ENCODE assay signal across 7 mouse cellular contexts in genomic region chr17:29305058-29305806, GRCm38 (mm10). TPM values are rescaled to one million over a fixed set of nuclear protein-coding genes. Genes with fewer than 3 reads are reported as not detected.
DNase-seq lines count a peak whose midpoint lies in the region; ATAC-seq and TF ChIP-seq lines count a peak whose summit lies in the region.

No protein-coding gene starts in this region.

- peaks cover 26% of the 10 kb centered on the region for H3K36me3 ChIP-seq in E14TG2a.4 (ENCODE audit: insufficient read depth, low read length)
- peaks cover 1% of the 10 kb centered on the region; the same call in 1 of the 2 replicates for H3K36me3 ChIP-seq in stomach, embryonic 16.5 days (ENCODE audit: control insufficient read depth, insufficient read depth, low read length)
- H3K36me3 ChIP-seq in midbrain, embryonic 13.5 days, result peaks cover 22% of the 10 kb centered on the region
- peaks cover 14% of the 10 kb centered on the region; the same call in 1 of the 2 replicates for H3K36me3 ChIP-seq in midbrain, embryonic 11.5 days (ENCODE audit: control insufficient read depth, insufficient read depth, low read length)

- H3K4me3 ChIP-seq in E14TG2a.4 (replicated peaks; ENCODE audit: low read length), result 0 out of 2 replicates have a peak overlapping the region, but pooled peaks have one; percentile 13
- peak overlapping the region; percentile 17 for H3K4me3 ChIP-seq in gastrocnemius, adult 2 months
- H3K4me3 ChIP-seq in stomach, embryonic 16.5 days (replicated peaks; ENCODE audit: low read length), result no peak overlapping the region
- H3K4me3 ChIP-seq in midbrain, embryonic 13.5 days (replicated peaks), result no peak overlapping the region
- no peak overlapping the region for H3K4me3 ChIP-seq in midbrain, embryonic 11.5 days (ENCODE audit: low read depth, low read length)

- H3K27ac ChIP-seq in gastrocnemius, adult 2 months, result peak overlapping the region; percentile 77
- peak overlapping the region; percentile 46 for H3K27ac ChIP-seq in stomach, embryonic 16.5 days (ENCODE audit: low read length)
- H3K27ac ChIP-seq in midbrain, embryonic 13.5 days, result no peak overlapping the region
- H3K27ac ChIP-seq in midbrain, embryonic 11.5 days (ENCODE audit: low read depth, low read length), result no peak overlapping the region

- peak overlapping the region; percentile 50; the same call in 1 of the 2 replicates for H3K9ac ChIP-seq in stomach, embryonic 16.5 days (ENCODE audit: low read length)
- no peak overlapping the region for H3K9ac ChIP-seq in midbrain, embryonic 13.5 days (replicated peaks)
- H3K9ac ChIP-seq in midbrain, embryonic 11.5 days (ENCODE audit: low read length), result no peak overlapping the region

- intact Hi-C loops in gastrocnemius, adult 2 months (cut with DNase I), result no loop called here

- DNase-seq in B cell, adult 2 months, result peak; percentile 31 to 39
- DNase-seq in gastrocnemius, adult 2 months, result peak; percentile 70
- peak; percentile 60 for DNase-seq in kidney, postnatal 14 days
- no peak for DNase-seq in midbrain, embryonic 11.5 days (ENCODE audit: low spot score, missing footprints)

- peaks cover 68% of the 10 kb centered on the region for H3K4me1 ChIP-seq in E14TG2a.4 (replicated peaks; ENCODE audit: low read depth, low read length)
- peaks cover 32% of the 10 kb centered on the region for H3K4me1 ChIP-seq in stomach, embryonic 16.5 days (ENCODE audit: control insufficient read depth, insufficient read depth, low read length)
- H3K4me1 ChIP-seq in midbrain, embryonic 13.5 days (replicated peaks), result peaks cover 8% of the 10 kb centered on the region; the same call in 1 of the 2 replicates
- no peaks in the 10 kb centered on the region for H3K4me1 ChIP-seq in midbrain, embryonic 11.5 days (ENCODE audit: control insufficient read depth, insufficient read depth, low read length)

- WGBS in stomach, embryonic 16.5 days, result 16% methylated on average over 15 of the region's 15 CpGs
- WGBS in midbrain, embryonic 13.5 days, result 31% methylated on average over 15 of the region's 15 CpGs
- 31% methylated on average over 15 of the region's 15 CpGs for WGBS in midbrain, embryonic 11.5 days

- peak; percentile 49; the same call in 1 of the 2 replicates for ATAC-seq in stomach, embryonic 16.5 days (ENCODE audit: insufficient read depth, low FRiP score)
- no peak for ATAC-seq in midbrain, embryonic 13.5 days
- no peak for ATAC-seq in midbrain, embryonic 11.5 days (ENCODE audit: low FRiP score)

- H3K9me3 ChIP-seq in E14TG2a.4 (ENCODE audit: low read length), result no peaks in the 10 kb centered on the region
- no peaks in the 10 kb centered on the region for H3K9me3 ChIP-seq in stomach, embryonic 16.5 days (replicated peaks; ENCODE audit: control insufficient read depth, low read length)
- no peaks in the 10 kb centered on the region for H3K9me3 ChIP-seq in midbrain, embryonic 13.5 days
- H3K9me3 ChIP-seq in midbrain, embryonic 11.5 days (ENCODE audit: control insufficient read depth, low read length), result no peaks in the 10 kb centered on the region

- TF ChIP-seq CTCF in E14TG2a.4 (conservative IDR thresholded peaks at IDR 0.05; ENCODE audit: low read length), result no peak
- TF ChIP-seq CTCF in gastrocnemius, adult 2 months (IDR thresholded peaks at IDR 0.05), result no peak

- no peaks in the 10 kb centered on the region for H3K27me3 ChIP-seq in E14TG2a.4 (ENCODE audit: insufficient read depth, low read length)
- H3K27me3 ChIP-seq in stomach, embryonic 16.5 days (ENCODE audit: control insufficient read depth, insufficient read depth, low read length), result no peaks in the 10 kb centered on the region
- H3K27me3 ChIP-seq in midbrain, embryonic 13.5 days, result no peaks in the 10 kb centered on the region
- no peaks in the 10 kb centered on the region for H3K27me3 ChIP-seq in midbrain, embryonic 11.5 days (ENCODE audit: control insufficient read depth, insufficient read depth, low read length)

- peak overlapping the region; percentile 27; the same call in 1 of the 2 replicates for H3K4me2 ChIP-seq in stomach, embryonic 16.5 days (ENCODE audit: low read depth, low read length)
- no peak overlapping the region for H3K4me2 ChIP-seq in midbrain, embryonic 13.5 days (replicated peaks)
- no peak overlapping the region for H3K4me2 ChIP-seq in midbrain, embryonic 11.5 days

RNA-seq across cellular contexts. Expression of gene Pi16, which starts 12.2 kb away (rescaled TPM):
- 10 to 100 TPM; 21.9 to 52.6 TPM for total RNA-seq in gastrocnemius, adult 2 months (2021)
- polyA plus RNA-seq in stomach, embryonic 16.5 days (2015; fragmentation: Nextera tagmentation; extraction: Ambion mirVana), result 1.8 and 2.6 TPM in 2 replicates
- 1.9 and 2.2 TPM in 2 replicates for polyA plus RNA-seq in midbrain, embryonic 13.5 days (2015; fragmentation: Nextera tagmentation; extraction: Ambion mirVana)
- 0.56 and 0.57 TPM in 2 replicates for polyA plus RNA-seq in midbrain, embryonic 11.5 days (2014; fragmentation: Nextera tagmentation; extraction: Ambion mirVana)

RNA-seq across cellular contexts. Expression of gene BC004004, which starts 36.6 kb away (rescaled TPM):
- 100 to 1,000 TPM; 110 to 121 TPM for total RNA-seq in gastrocnemius, adult 2 months (2021)
- polyA plus RNA-seq in stomach, embryonic 16.5 days (2015; fragmentation: Nextera tagmentation; extraction: Ambion mirVana), result 82.2 and 83.0 TPM in 2 replicates
- 99.1 and 105 TPM in 2 replicates for polyA plus RNA-seq in midbrain, embryonic 13.5 days (2015; fragmentation: Nextera tagmentation; extraction: Ambion mirVana)
- 68.4 and 74.6 TPM in 2 replicates for polyA plus RNA-seq in midbrain, embryonic 11.5 days (2014; fragmentation: Nextera tagmentation; extraction: Ambion mirVana)

RNA-seq across cellular contexts. Expression of gene Ppil1, which starts 41.2 kb away (rescaled TPM):
- total RNA-seq in gastrocnemius, adult 2 months (2021), result 1 to 10 TPM; 5.1 to 7.3 TPM
- 129 and 130 TPM in 2 replicates for polyA plus RNA-seq in stomach, embryonic 16.5 days (2015; fragmentation: Nextera tagmentation; extraction: Ambion mirVana)
- polyA plus RNA-seq in midbrain, embryonic 13.5 days (2015; fragmentation: Nextera tagmentation; extraction: Ambion mirVana), result 120 and 128 TPM in 2 replicates
- 163 and 170 TPM in 2 replicates for polyA plus RNA-seq in midbrain, embryonic 11.5 days (2014; fragmentation: Nextera tagmentation; extraction: Ambion mirVana)

RNA-seq across cellular contexts. Expression of gene Mtch1, which starts 42.5 kb away (rescaled TPM):
- 100 to 1,000 TPM in 1 of 2 experiments, 10 to 100 TPM in 1; 78.5 to 109 TPM for total RNA-seq in gastrocnemius, adult 2 months (2021)
- polyA plus RNA-seq in stomach, embryonic 16.5 days (2015; fragmentation: Nextera tagmentation; extraction: Ambion mirVana), result 91.7 and 102 TPM in 2 replicates
- polyA plus RNA-seq in midbrain, embryonic 13.5 days (2015; fragmentation: Nextera tagmentation; extraction: Ambion mirVana), result 398 and 461 TPM in 2 replicates
- polyA plus RNA-seq in midbrain, embryonic 11.5 days (2014; fragmentation: Nextera tagmentation; extraction: Ambion mirVana), result 348 and 375 TPM in 2 replicates

RNA-seq across cellular contexts. Expression of gene Fgd2, which starts 55.5 kb away (rescaled TPM):
- 1 to 10 TPM in 1 of 2 experiments, under 1 TPM in 1; 0.74 to 1.1 TPM for total RNA-seq in gastrocnemius, adult 2 months (2021)
- 12.1 and 13.1 TPM in 2 replicates for polyA plus RNA-seq in stomach, embryonic 16.5 days (2015; fragmentation: Nextera tagmentation; extraction: Ambion mirVana)
- polyA plus RNA-seq in midbrain, embryonic 13.5 days (2015; fragmentation: Nextera tagmentation; extraction: Ambion mirVana), result 3.2 and 3.3 TPM in 2 replicates
- 2.2 and 2.4 TPM in 2 replicates for polyA plus RNA-seq in midbrain, embryonic 11.5 days (2014; fragmentation: Nextera tagmentation; extraction: Ambion mirVana)

Comparison
In these comparisons a context has a peak if more than half of its experiments do, and no peak if none do; other contexts are left out.
1. H3K4me3 ChIP-seq: peak in E14TG2a.4 (single experiment) and gastrocnemius, adult 2 months (single experiment); none in stomach, embryonic 16.5 days (single experiment), midbrain, embryonic 13.5 days (single experiment) and midbrain, embryonic 11.5 days (single experiment).
2. H3K27ac ChIP-seq: peak in gastrocnemius, adult 2 months (single experiment) and stomach, embryonic 16.5 days (single experiment); none in midbrain, embryonic 13.5 days (single experiment) and midbrain, embryonic 11.5 days (single experiment).